Mouse (Mus musculus): Measurements from ENCODE around the gene Vstm5. TPM values are rescaled to one million over a fixed set of nuclear protein-coding genes. Genes with fewer than 3 reads are reported as not detected.

Gene Vstm5
- polyA plus RNA-seq (2012; rRNA removed): 27.3 and 29.4 TPM in 2 replicates

GRCm38 (mm10) chr9:15239042-15239925 lies at the start of gene Vstm5:
Gene Vstm5, plus strand, starts transcription at chr9:15239045.

GRCm38 (mm10) chr9:15279649-15280490 lies 41.0 kb downstream of the Vstm5 start, which contains the start of gene Med17:
Gene Med17, minus strand, starts transcription at chr9:15279931.

GRCm38 (mm10) chr9:15305503-15306397 lies 66.9 kb downstream of the Vstm5 start, which contains the start of gene Taf1d:
Gene Taf1d, plus strand, starts transcription at chr9:15306214.

GRCm38 (mm10) chr9:15306398-15307119 lies 67.7 kb downstream of the Vstm5 start, which contains the start of gene 4931406C07Rik:
Gene 4931406C07Rik, minus strand, starts transcription at chr9:15306448.

Other genes starting within 250 kb of the Vstm5 start
- 148 and 157 TPM in 2 replicates for gene Panx1, start 193.6 kb upstream of the Vstm5 start, polyA plus RNA-seq (2012; rRNA removed)
- 0.03 and 0.04 TPM in 2 replicates for gene Hephl1, start 126.9 kb upstream of the Vstm5 start, polyA plus RNA-seq (2012; rRNA removed)
- 46.2 and 51.4 TPM in 2 replicates for gene Med17, start 40.9 kb downstream of the Vstm5 start, polyA plus RNA-seq (2012; rRNA removed)
- gene Taf1d, start 67.2 kb downstream of the Vstm5 start, polyA plus RNA-seq (2012; rRNA removed): 64.0 and 75.3 TPM in 2 replicates
- gene 4931406C07Rik, start 67.4 kb downstream of the Vstm5 start, polyA plus RNA-seq (2012; rRNA removed): 26.9 and 27.3 TPM in 2 replicates
- 25.3 and 27.8 TPM in 2 replicates for gene Cep295, start 118.7 kb downstream of the Vstm5 start, polyA plus RNA-seq (2012; rRNA removed)

Data from central nervous system, embryonic 18 days (tissue).